Mouse (Mus musculus): ENCODE data around the gene Tns4. TPM values are rescaled to one million over a fixed set of nuclear protein-coding genes. Genes with fewer than 3 reads are reported as not detected.

Tns4 gene
- polyA plus RNA-seq, 1 experiment: 12.8 TPM

GRCm38 (mm10) chr11:99071866-99072265 lies 17.2 kb downstream of the Tns4 start:
- H3K36me3 ChIP-seq (ENCODE audit: control insufficient read depth, insufficient read depth, low read length, poor library complexity, severe bottlenecking): no peaks in the 10 kb centered on the region
- no peak overlapping the region for H3K9ac ChIP-seq (ENCODE audit: low read depth, poor library complexity, severe bottlenecking)
- no peaks in the 10 kb centered on the region for H3K9me3 ChIP-seq (replicated peaks; ENCODE audit: control insufficient read depth, insufficient read depth, low read length, poor library complexity, severe bottlenecking)
- peaks cover 2% of the 10 kb centered on the region for H3K4me1 ChIP-seq (ENCODE audit: control insufficient read depth, insufficient read depth, low read length)
- H3K4me3 ChIP-seq (ENCODE audit: low read depth, low read length): no peak overlapping the region
- TF ChIP-seq EP300 (IDR thresholded peaks at IDR 0.05; ENCODE audit: insufficient read depth, low read depth, low read length) (no peak), POLR2A (IDR thresholded peaks at IDR 0.05; ENCODE audit: insufficient read depth, low read length) (no peak), CTCF (IDR thresholded peaks at IDR 0.05; ENCODE audit: low read depth, low read length) (no peak)
- H3K27me3 ChIP-seq (ENCODE audit: control insufficient read depth, insufficient read depth, low read length, poor library complexity, severe bottlenecking): no peaks in the 10 kb centered on the region
- no peak overlapping the region for H3K27ac ChIP-seq (ENCODE audit: insufficient read depth, low read length)

GRCm38 (mm10) chr11:99068455-99068854 lies 20.7 kb downstream of the Tns4 start:
- no peaks in the 10 kb centered on the region for H3K36me3 ChIP-seq (ENCODE audit: control insufficient read depth, insufficient read depth, low read length, poor library complexity, severe bottlenecking)
- no peak overlapping the region for H3K4me3 ChIP-seq (ENCODE audit: low read depth, low read length)
- peaks cover 5% of the 10 kb centered on the region for H3K4me1 ChIP-seq (ENCODE audit: control insufficient read depth, insufficient read depth, low read length)
- H3K9me3 ChIP-seq (replicated peaks; ENCODE audit: control insufficient read depth, insufficient read depth, low read length, poor library complexity, severe bottlenecking): no peaks in the 10 kb centered on the region
- no peak for TF ChIP-seq EP300 (IDR thresholded peaks at IDR 0.05; ENCODE audit: insufficient read depth, low read depth, low read length)
- no peak for TF ChIP-seq POLR2A (IDR thresholded peaks at IDR 0.05; ENCODE audit: insufficient read depth, low read length)
- no peak for TF ChIP-seq CTCF (IDR thresholded peaks at IDR 0.05; ENCODE audit: low read depth, low read length)
- no peaks in the 10 kb centered on the region for H3K27me3 ChIP-seq (ENCODE audit: control insufficient read depth, insufficient read depth, low read length, poor library complexity, severe bottlenecking)
- H3K9ac ChIP-seq (ENCODE audit: low read depth, poor library complexity, severe bottlenecking): no peak overlapping the region
- H3K27ac ChIP-seq (ENCODE audit: insufficient read depth, low read length): no peak overlapping the region

GRCm38 (mm10) chr11:99067591-99067990 lies 21.5 kb downstream of the Tns4 start:
- Histone ChIP-seq H3K9me3 (replicated peaks; ENCODE audit: control insufficient read depth, insufficient read depth, low read length, poor library complexity, severe bottlenecking) (no peaks in the 10 kb centered on the region), H3K4me1 (ENCODE audit: control insufficient read depth, insufficient read depth, low read length) (peaks cover 5% of the 10 kb centered on the region), H3K4me3 (ENCODE audit: low read depth, low read length) (no peak overlapping the region), H3K27ac (ENCODE audit: insufficient read depth, low read length) (no peak overlapping the region), H3K27me3 (ENCODE audit: control insufficient read depth, insufficient read depth, low read length, poor library complexity, severe bottlenecking) (no peaks in the 10 kb centered on the region), H3K9ac (ENCODE audit: low read depth, poor library complexity, severe bottlenecking) (no peak overlapping the region), H3K36me3 (ENCODE audit: control insufficient read depth, insufficient read depth, low read length, poor library complexity, severe bottlenecking) (no peaks in the 10 kb centered on the region)
- TF ChIP-seq POLR2A (IDR thresholded peaks at IDR 0.05; ENCODE audit: insufficient read depth, low read length): no peak
- TF ChIP-seq EP300 (IDR thresholded peaks at IDR 0.05; ENCODE audit: insufficient read depth, low read depth, low read length): no peak
- TF ChIP-seq CTCF (IDR thresholded peaks at IDR 0.05; ENCODE audit: low read depth, low read length): no peak

GRCm38 (mm10) chr11:99065979-99066378 lies 23.1 kb downstream of the Tns4 start:
- Histone ChIP-seq H3K9me3 (replicated peaks; ENCODE audit: control insufficient read depth, insufficient read depth, low read length, poor library complexity, severe bottlenecking) (no peaks in the 10 kb centered on the region), H3K27ac (ENCODE audit: insufficient read depth, low read length) (no peak overlapping the region), H3K4me3 (ENCODE audit: low read depth, low read length) (no peak overlapping the region), H3K27me3 (ENCODE audit: control insufficient read depth, insufficient read depth, low read length, poor library complexity, severe bottlenecking) (no peaks in the 10 kb centered on the region), H3K36me3 (ENCODE audit: control insufficient read depth, insufficient read depth, low read length, poor library complexity, severe bottlenecking) (no peaks in the 10 kb centered on the region), H3K9ac (ENCODE audit: low read depth, poor library complexity, severe bottlenecking) (no peak overlapping the region), H3K4me1 (ENCODE audit: control insufficient read depth, insufficient read depth, low read length) (peaks cover 5% of the 10 kb centered on the region)
- TF ChIP-seq POLR2A (IDR thresholded peaks at IDR 0.05; ENCODE audit: insufficient read depth, low read length) (no peak), EP300 (IDR thresholded peaks at IDR 0.05; ENCODE audit: insufficient read depth, low read depth, low read length) (no peak), CTCF (IDR thresholded peaks at IDR 0.05; ENCODE audit: low read depth, low read length) (peak; percentile 89)

- Histone ChIP-seq H3K9me3 (replicated peaks; ENCODE audit: control insufficient read depth, insufficient read depth, low read length, poor library complexity, severe bottlenecking) (no peaks in the 10 kb centered on the region), H3K4me1 (ENCODE audit: control insufficient read depth, insufficient read depth, low read length) (peaks cover 5% of the 10 kb centered on the region), H3K36me3 (ENCODE audit: control insufficient read depth, insufficient read depth, low read length, poor library complexity, severe bottlenecking) (no peaks in the 10 kb centered on the region), H3K4me3 (ENCODE audit: low read depth, low read length) (no peak overlapping the region), H3K27me3 (ENCODE audit: control insufficient read depth, insufficient read depth, low read length, poor library complexity, severe bottlenecking) (no peaks in the 10 kb centered on the region), H3K9ac (ENCODE audit: low read depth, poor library complexity, severe bottlenecking) (no peak overlapping the region), H3K27ac (ENCODE audit: insufficient read depth, low read length) (no peak overlapping the region)
- TF ChIP-seq POLR2A (IDR thresholded peaks at IDR 0.05; ENCODE audit: insufficient read depth, low read length): no peak
- TF ChIP-seq EP300 (IDR thresholded peaks at IDR 0.05; ENCODE audit: insufficient read depth, low read depth, low read length): no peak
- TF ChIP-seq CTCF (IDR thresholded peaks at IDR 0.05; ENCODE audit: low read depth, low read length): peak; percentile 70
Measured at GRCm38 (mm10) chr11:99065353-99065752, 23.8 kb downstream of the Tns4 start.

GRCm38 (mm10) chr11:99063406-99064131 lies 25.5 kb downstream of the Tns4 start:
- Histone ChIP-seq H3K4me3 (ENCODE audit: low read depth, low read length) (no peak overlapping the region), H3K4me1 (ENCODE audit: control insufficient read depth, insufficient read depth, low read length) (peaks cover 5% of the 10 kb centered on the region), H3K27me3 (ENCODE audit: control insufficient read depth, insufficient read depth, low read length, poor library complexity, severe bottlenecking) (no peaks in the 10 kb centered on the region), H3K9me3 (replicated peaks; ENCODE audit: control insufficient read depth, insufficient read depth, low read length, poor library complexity, severe bottlenecking) (no peaks in the 10 kb centered on the region), H3K9ac (ENCODE audit: low read depth, poor library complexity, severe bottlenecking) (no peak overlapping the region), H3K27ac (ENCODE audit: insufficient read depth, low read length) (no peak overlapping the region), H3K36me3 (ENCODE audit: control insufficient read depth, insufficient read depth, low read length, poor library complexity, severe bottlenecking) (no peaks in the 10 kb centered on the region)
- no peak for TF ChIP-seq CTCF (IDR thresholded peaks at IDR 0.05; ENCODE audit: low read depth, low read length)
- no peak for TF ChIP-seq EP300 (IDR thresholded peaks at IDR 0.05; ENCODE audit: insufficient read depth, low read depth, low read length)
